Mouse (Mus musculus): Measurements from ENCODE around the gene Gpr152. TPM values are rescaled to one million over a fixed set of nuclear protein-coding genes. Genes with fewer than 3 reads are reported as not detected.

The Gpr152 gene
- polyA plus RNA-seq, 1 experiment from 2014 or later, result not detected

DNA sequence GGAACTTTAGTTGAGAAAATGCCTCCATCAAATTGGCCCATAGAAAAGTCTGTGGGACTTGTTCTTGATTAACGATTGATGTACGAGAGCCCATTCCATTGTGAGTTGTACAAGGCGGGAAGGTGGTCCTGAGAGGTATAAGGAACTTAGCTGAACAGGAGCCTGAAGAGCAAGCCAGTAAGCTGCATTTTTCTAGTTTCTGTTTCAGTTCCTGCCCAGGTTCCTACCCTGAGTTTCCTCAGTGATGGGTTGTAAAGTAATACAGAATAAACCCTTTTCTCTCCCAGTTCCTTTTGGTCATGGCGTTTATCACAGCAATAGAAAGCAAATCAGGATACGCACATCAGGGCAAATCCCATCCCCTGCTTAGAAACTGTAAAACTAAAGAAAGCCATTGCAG lies 1.7 kb upstream of the Gpr152 start:
- Histone ChIP-seq H3K9ac (ENCODE audit: low read depth, low read length) (no peak overlapping the region), H3K27me3 (replicated peaks; ENCODE audit: control insufficient read depth, insufficient read depth, low read length) (no peaks in the 10 kb centered on the region), H3K27ac (ENCODE audit: low read depth, low read length) (no peak overlapping the region), H3K36me3 (ENCODE audit: control insufficient read depth, insufficient read depth) (peaks cover 2% of the 10 kb centered on the region; the same call in 1 of the 2 replicates), H3K4me3 (ENCODE audit: low read depth, low read length) (no peak overlapping the region), H3K4me2 (replicated peaks; ENCODE audit: low read depth) (no peak overlapping the region), H3K9me3 (ENCODE audit: control insufficient read depth) (no peaks in the 10 kb centered on the region), H3K4me1 (replicated peaks; ENCODE audit: control insufficient read depth, insufficient read depth, low read length) (no peaks in the 10 kb centered on the region)
- no peak for TF ChIP-seq CTCF (IDR thresholded peaks at IDR 0.05; ENCODE audit: low read depth)
- 71% methylated on average over 5 of the region's 5 CpGs for WGBS
- no peak for ATAC-seq

DNA sequence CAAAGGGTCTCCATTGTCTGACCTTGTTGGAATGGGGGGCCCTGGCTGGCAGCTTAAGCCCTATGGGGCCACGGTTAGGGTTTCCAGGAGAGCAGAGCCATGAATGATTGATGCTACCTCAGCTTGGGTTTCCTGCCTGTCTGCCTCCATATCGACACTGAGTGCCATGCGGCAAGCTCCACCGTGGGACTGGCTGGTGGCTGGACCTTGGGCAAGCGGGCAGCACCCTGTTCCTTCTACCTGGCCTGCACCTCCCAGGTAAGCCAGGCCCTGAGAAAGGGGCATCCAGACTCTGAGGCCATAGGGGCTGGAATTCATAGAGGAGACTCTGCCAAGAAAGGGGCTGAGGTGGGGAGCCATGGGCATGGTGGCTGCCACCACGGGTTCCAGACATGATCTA lies 560 bp downstream of the Gpr152 start:
- no peak for TF ChIP-seq CTCF (IDR thresholded peaks at IDR 0.05; ENCODE audit: low read depth)
- Histone ChIP-seq H3K4me2 (replicated peaks; ENCODE audit: low read depth) (no peak overlapping the region), H3K4me1 (replicated peaks; ENCODE audit: control insufficient read depth, insufficient read depth, low read length) (no peaks in the 10 kb centered on the region), H3K36me3 (ENCODE audit: control insufficient read depth, insufficient read depth) (no peaks in the 10 kb centered on the region), H3K27ac (ENCODE audit: low read depth, low read length) (no peak overlapping the region), H3K9ac (ENCODE audit: low read depth, low read length) (no peak overlapping the region), H3K4me3 (ENCODE audit: low read depth, low read length) (no peak overlapping the region), H3K27me3 (replicated peaks; ENCODE audit: control insufficient read depth, insufficient read depth, low read length) (no peaks in the 10 kb centered on the region), H3K9me3 (ENCODE audit: control insufficient read depth) (no peaks in the 10 kb centered on the region)
- WGBS, result 78% methylated on average over 6 of the region's 6 CpGs
- ATAC-seq, result no peak

DNA sequence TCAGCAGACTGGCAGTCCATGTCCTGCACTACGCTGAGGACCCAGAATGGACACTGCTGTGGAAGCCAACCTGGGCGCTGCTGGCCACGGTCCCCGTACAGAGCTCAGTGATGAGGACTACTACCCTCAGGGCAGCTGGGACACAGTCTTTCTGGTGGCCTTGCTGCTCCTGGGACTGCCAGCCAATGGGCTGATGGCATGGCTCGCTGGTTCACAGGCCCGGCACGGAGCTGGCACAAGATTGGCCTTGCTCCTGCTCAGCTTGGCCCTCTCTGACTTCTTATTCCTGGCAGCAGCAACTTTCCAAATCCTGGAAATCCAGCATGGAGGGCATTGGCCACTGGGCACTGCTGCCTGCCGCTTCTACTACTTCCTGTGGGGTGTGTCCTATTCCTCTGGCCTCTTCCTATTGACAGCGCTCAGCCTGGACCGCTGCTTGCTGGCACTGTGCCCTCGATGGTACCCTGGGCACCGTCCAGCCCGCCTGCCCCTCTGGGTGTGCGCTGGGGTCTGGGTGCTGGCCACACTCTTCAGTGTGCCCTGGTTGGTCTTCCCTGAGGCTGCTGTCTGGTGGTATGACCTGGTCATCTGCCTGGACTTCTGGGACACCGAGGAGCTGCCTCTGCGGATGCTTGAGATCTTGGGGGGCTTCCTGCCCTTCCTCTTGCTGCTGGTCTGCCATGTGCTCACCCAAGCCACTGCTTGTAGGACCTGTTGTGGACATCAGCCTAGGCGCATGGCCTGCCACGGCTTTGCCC lies 3.0 kb downstream of the Gpr152 start:
- H3K4me1 ChIP-seq (replicated peaks; ENCODE audit: control insufficient read depth, insufficient read depth, low read length), result no peaks in the 10 kb centered on the region
- no peak overlapping the region for H3K4me3 ChIP-seq (ENCODE audit: low read depth, low read length)
- no peaks in the 10 kb centered on the region for H3K27me3 ChIP-seq (replicated peaks; ENCODE audit: control insufficient read depth, insufficient read depth, low read length)
- no peaks in the 10 kb centered on the region for H3K36me3 ChIP-seq (ENCODE audit: control insufficient read depth, insufficient read depth)
- no peak overlapping the region for H3K27ac ChIP-seq (ENCODE audit: low read depth, low read length)
- 85% methylated on average over 18 of the region's 18 CpGs for WGBS
- no peak overlapping the region for H3K4me2 ChIP-seq (replicated peaks; ENCODE audit: low read depth)
- no peak for TF ChIP-seq CTCF (IDR thresholded peaks at IDR 0.05; ENCODE audit: low read depth)
- H3K9me3 ChIP-seq (ENCODE audit: control insufficient read depth), result no peaks in the 10 kb centered on the region
- no peak overlapping the region for H3K9ac ChIP-seq (ENCODE audit: low read depth, low read length)
- ATAC-seq, result no peak; the same call in 1 of the 2 replicates

DNA sequence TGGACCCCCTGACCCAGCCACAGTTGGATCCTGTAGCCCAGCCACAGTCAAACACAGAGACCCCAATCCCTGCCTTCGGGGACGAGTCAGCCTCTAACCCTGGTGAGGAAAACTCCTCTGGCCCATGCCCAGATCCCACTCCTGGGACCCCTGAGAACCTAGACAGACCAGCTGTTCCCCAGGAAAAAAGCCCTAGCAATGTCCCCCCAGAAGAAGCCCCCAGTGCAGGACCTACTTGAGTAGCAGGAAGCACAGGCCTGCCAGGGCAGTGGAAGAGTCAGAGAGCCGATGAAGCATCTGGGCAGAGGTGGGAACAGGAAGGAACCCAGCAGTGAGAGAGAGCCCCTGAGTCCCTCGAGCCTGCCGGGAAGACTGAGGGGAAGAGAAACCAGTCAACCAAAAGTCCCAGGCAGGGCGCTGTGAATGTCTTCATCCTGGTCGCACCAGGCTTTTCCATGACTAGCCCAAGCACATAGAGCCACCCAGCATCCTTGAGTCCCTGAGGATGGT lies 4.2 kb downstream of the Gpr152 start, which contains the start of gene Cabp4:
TSS of gene Cabp4 (minus strand) at position 275 of the 510 bp plus-strand sequence.
- WGBS, result 80% methylated on average over 7 of the region's 7 CpGs
- no peak for ATAC-seq
- H3K4me3 ChIP-seq (ENCODE audit: low read depth, low read length), result no peak within 1 kb of the TSS
- H3K9me3 ChIP-seq (ENCODE audit: control insufficient read depth), result no peaks in the 10 kb centered on the region
- H3K27me3 ChIP-seq (replicated peaks; ENCODE audit: control insufficient read depth, insufficient read depth, low read length), result no peaks in the 10 kb centered on the region
- no peak within 1 kb of the TSS for H3K9ac ChIP-seq (ENCODE audit: low read depth, low read length)
- H3K4me1 ChIP-seq (replicated peaks; ENCODE audit: control insufficient read depth, insufficient read depth, low read length), result no peaks in the 10 kb centered on the region
- no peak within 1 kb of the TSS for H3K4me2 ChIP-seq (replicated peaks; ENCODE audit: low read depth)
- no peaks in the 10 kb centered on the region for H3K36me3 ChIP-seq (ENCODE audit: control insufficient read depth, insufficient read depth)
- H3K27ac ChIP-seq (ENCODE audit: low read depth, low read length), result no peak within 1 kb of the TSS; the same call in 1 of the 2 replicates
- no peak for TF ChIP-seq CTCF (IDR thresholded peaks at IDR 0.05; ENCODE audit: low read depth)

DNA sequence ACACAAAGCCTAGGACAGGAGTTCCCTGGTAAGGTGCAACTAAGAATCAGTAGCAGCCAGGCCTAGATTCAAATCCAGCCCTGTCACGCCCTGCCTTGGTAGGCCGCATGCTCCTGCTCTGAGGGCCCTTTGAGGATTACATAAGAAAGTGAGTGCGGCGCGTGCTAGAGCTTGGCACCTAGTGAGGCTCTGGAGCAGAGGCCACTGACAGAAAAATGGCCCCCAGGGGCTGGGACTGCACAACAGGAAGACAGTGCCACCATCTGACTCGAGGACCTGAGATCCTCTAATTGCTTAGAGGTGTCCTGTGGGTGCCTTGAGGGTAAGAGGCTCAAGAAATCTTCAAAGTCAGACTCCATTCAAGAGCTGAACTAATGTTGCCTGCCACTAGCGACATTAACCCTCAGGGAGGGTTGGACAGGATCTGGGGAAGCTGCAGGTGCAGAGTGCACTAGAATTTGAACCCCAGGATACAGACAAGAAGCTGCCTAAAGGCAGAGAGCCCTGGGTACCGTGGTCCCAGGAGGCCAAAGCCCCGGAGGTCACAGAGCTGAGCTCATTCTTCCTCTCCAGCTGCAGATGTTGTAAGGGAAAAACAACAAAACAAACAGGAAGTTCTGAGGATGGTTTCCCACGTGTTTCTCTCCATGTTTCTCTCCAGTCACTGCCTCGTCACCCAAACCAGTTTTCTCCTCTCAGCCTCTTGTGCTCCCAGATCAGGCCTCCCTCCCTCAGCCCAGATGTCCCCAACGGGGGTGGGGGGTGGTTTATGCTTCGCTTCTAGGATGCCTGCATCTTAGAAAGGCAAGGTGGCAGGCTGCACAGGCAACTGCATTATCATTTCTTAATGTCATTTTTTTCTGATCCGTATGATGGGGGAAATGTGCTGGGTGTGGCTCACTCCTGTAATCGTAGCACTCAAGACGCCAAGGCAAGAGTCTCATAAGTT lies 5.2 kb downstream of the Gpr152 start:
- Histone ChIP-seq H3K27me3 (replicated peaks; ENCODE audit: control insufficient read depth, insufficient read depth, low read length) (no peaks in the 10 kb centered on the region), H3K36me3 (ENCODE audit: control insufficient read depth, insufficient read depth) (0 out of 2 replicates have a peak, but pooled peaks cover under 1% of the 10 kb centered on the region), H3K9ac (ENCODE audit: low read depth, low read length) (no peak overlapping the region), H3K4me1 (replicated peaks; ENCODE audit: control insufficient read depth, insufficient read depth, low read length) (peaks cover 7% of the 10 kb centered on the region; the same call in 1 of the 2 replicates), H3K9me3 (ENCODE audit: control insufficient read depth) (no peaks in the 10 kb centered on the region), H3K4me3 (ENCODE audit: low read depth, low read length) (no peak overlapping the region), H3K4me2 (replicated peaks; ENCODE audit: low read depth) (no peak overlapping the region), H3K27ac (ENCODE audit: low read depth, low read length) (no peak overlapping the region; the same call in 1 of the 2 replicates)
- TF ChIP-seq CTCF (IDR thresholded peaks at IDR 0.05; ENCODE audit: low read depth), result no peak
- 76% methylated on average over 16 of the region's 16 CpGs for WGBS
- ATAC-seq, result no peak

DNA sequence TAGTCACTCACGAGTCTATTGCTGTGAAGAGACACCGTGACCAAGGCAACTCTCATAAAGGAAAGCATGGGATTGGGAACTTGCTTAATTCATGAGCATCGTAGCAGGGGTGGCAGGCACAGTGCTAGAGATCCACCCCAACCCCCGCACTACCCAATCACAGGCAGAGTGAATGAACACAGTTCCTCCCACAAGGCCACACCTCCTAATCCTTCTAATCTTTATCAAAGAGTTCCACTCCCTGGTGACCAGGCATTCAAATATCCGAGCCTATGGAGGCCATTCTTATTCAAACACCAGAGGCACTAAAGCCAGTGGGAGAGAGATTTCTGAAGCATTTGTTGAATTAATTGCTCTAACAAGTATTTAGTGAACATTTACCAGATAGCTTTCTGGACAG lies 6.3 kb downstream of the Gpr152 start:
- no peak overlapping the region for H3K4me3 ChIP-seq (ENCODE audit: low read depth, low read length)
- H3K27ac ChIP-seq (ENCODE audit: low read depth, low read length), result no peak overlapping the region
- H3K4me1 ChIP-seq (replicated peaks; ENCODE audit: control insufficient read depth, insufficient read depth, low read length), result peaks cover 9% of the 10 kb centered on the region; the same call in 1 of the 2 replicates
- no peaks in the 10 kb centered on the region for H3K9me3 ChIP-seq (ENCODE audit: control insufficient read depth)
- H3K4me2 ChIP-seq (replicated peaks; ENCODE audit: low read depth), result no peak overlapping the region
- TF ChIP-seq CTCF (IDR thresholded peaks at IDR 0.05; ENCODE audit: low read depth), result no peak
- 90% methylated on average over 5 of the region's 5 CpGs for WGBS
- no peaks in the 10 kb centered on the region for H3K27me3 ChIP-seq (replicated peaks; ENCODE audit: control insufficient read depth, insufficient read depth, low read length)
- ATAC-seq, result no peak
- H3K9ac ChIP-seq (ENCODE audit: low read depth, low read length), result no peak overlapping the region
- H3K36me3 ChIP-seq (ENCODE audit: control insufficient read depth, insufficient read depth), result peaks cover 11% of the 10 kb centered on the region

Measured in intestine, postnatal 0 days (tissue).